Mouse (Mus musculus) lung, embryonic 16.5 days (tissue): ENCODE measurements around the gene Rbms3. TPM values are rescaled to one million over a fixed set of nuclear protein-coding genes. Genes with fewer than 3 reads are reported as not detected.
A peak's percentile ranks its signal among the peaks of the same experiment; 100 is the strongest.

ENCODE experiments used
- ATAC-seq: fragments of 200-750 bp; cut with Nextera tagmentation; 2 replicates; pipeline ENCODE4 v1.8.0; 2017; ENCODE audit warnings: low read depth, mild to moderate bottlenecking, moderate library complexity
- H3K27ac ChIP-seq: fragments of 300-500 bp; sonication (generic); 2 replicates; pipeline ENCODE4 v1.5.1; 2014; ENCODE audit warnings: mild to moderate bottlenecking, control low read depth, low read length
- H3K27me3 ChIP-seq: fragments of 300-500 bp; sonication (generic); 2 replicates; pipeline ENCODE4 v1.6.1; 2014; ENCODE audit warnings: low read depth, low read length, mixed read lengths; ENCODE audit not compliant: control insufficient read depth, insufficient read depth
- H3K36me3 ChIP-seq: fragments of 300-500 bp; sonication (generic); 2 replicates; pipeline ENCODE4 v1.6.1; 2014; ENCODE audit warnings: low read length; ENCODE audit not compliant: control insufficient read depth, insufficient read depth
- H3K4me1 ChIP-seq: fragments of 300-500 bp; sonication (generic); replicated peaks from 2 replicates; pipeline ENCODE4 v1.6.1; 2014; ENCODE audit warnings: low read length, mixed read lengths; ENCODE audit not compliant: control insufficient read depth, insufficient read depth
- H3K4me2 ChIP-seq: fragments of 300-500 bp; sonication (generic); 2 replicates; pipeline ENCODE4 v1.6.1; 2014; ENCODE audit warnings: low read depth, low read length, control low read depth
- H3K4me3 ChIP-seq: fragments of 300-500 bp; sonication (generic); 2 replicates; pipeline ENCODE4 v1.5.1; 2014; ENCODE audit warnings: mild to moderate bottlenecking, low read length, control low read depth
- H3K9ac ChIP-seq: fragments of 300-500 bp; sonication (generic); 2 replicates; pipeline ENCODE4 v1.6.1; 2014; ENCODE audit warnings: low read length, control low read depth
- H3K9me3 ChIP-seq: fragments of 300-500 bp; sonication (generic); 2 replicates; pipeline ENCODE4 v1.6.1; 2016; ENCODE audit warnings: low read length; ENCODE audit not compliant: control insufficient read depth
- WGBS: fragments of 180-500 bp; shearing (Covaris S2); extraction: QIAGEN DNeasy Blood & Tissue Kit; methylation state at CpG from one replicate; pipeline ENCODE4 v1.1.7; 2014; 5-methylcytosine and 5-hydroxymethylcytosine counted together
- polyA plus RNA-seq: library from polyadenylated mRNA; unstranded; fragments of >200 nt; fragmentation: Nextera tagmentation; extraction: Ambion mirVana; gene quantifications from 2 replicates; pipeline ENCODE4 v1.2.1, GENCODE M21; 2015

Gene Rbms3
- polyA plus RNA-seq, 1 experiment from 2014 or later, result 104 TPM

DNA sequence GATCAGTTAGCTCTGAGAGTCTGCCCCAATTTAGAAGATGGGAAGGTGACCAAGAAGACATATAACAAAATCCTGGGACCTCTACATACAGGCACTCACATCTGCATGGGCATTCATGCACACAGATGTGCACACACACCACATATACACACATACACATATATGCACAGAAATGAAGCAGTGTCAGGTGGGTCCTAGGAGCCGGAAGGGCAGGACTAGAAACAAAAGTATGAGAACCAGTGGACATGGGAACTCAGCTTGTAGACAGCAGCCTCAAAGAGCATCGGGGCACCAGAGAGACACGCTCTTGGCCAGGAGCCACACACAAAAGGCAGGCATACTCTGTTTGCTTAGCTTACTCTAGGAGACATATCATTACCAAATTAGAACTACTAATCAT is 310.4 kb downstream of the Rbms3 start:
- H3K4me3 ChIP-seq, result no peak overlapping the region
- no peak overlapping the region for H3K27ac ChIP-seq
- H3K4me1 ChIP-seq, result no peaks in the 10 kb centered on the region; the same call in 1 of the 2 replicates
- H3K9ac ChIP-seq, result no peak overlapping the region
- H3K36me3 ChIP-seq, result no peaks in the 10 kb centered on the region
- no peaks in the 10 kb centered on the region for H3K27me3 ChIP-seq
- ATAC-seq, result no peak
- H3K4me2 ChIP-seq, result no peak overlapping the region
- H3K9me3 ChIP-seq, result no peaks in the 10 kb centered on the region
- 62% methylated on average over 3 of the region's 3 CpGs for WGBS

DNA sequence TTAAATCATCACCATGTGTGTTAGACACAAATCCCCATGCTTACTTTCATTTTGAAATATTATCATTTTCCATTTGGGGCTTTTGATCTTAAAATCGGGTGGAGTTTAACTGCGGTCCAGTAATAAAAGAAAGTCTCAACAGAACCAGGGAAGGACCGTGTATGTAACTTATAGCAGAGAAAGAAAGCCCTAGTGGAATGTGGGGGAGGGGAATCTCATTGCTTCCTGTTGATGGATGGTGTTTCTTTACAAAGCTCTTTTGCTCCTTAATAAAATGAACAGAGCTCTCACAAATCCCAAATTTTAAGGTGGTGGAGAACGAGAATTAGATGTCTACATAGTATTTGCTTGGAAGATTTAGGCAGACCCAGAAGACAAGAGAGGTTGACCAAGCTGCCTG is 311.3 kb downstream of the Rbms3 start:
- H3K27me3 ChIP-seq, result no peaks in the 10 kb centered on the region
- no peaks in the 10 kb centered on the region; the same call in 1 of the 2 replicates for H3K4me1 ChIP-seq
- WGBS, result 43% methylated on average over 4 of the region's 4 CpGs
- no peak overlapping the region for H3K4me3 ChIP-seq
- H3K9ac ChIP-seq, result no peak overlapping the region
- no peaks in the 10 kb centered on the region for H3K9me3 ChIP-seq
- no peak overlapping the region for H3K4me2 ChIP-seq
- no peak overlapping the region for H3K27ac ChIP-seq
- ATAC-seq, result no peak
- H3K36me3 ChIP-seq, result no peaks in the 10 kb centered on the region

DNA sequence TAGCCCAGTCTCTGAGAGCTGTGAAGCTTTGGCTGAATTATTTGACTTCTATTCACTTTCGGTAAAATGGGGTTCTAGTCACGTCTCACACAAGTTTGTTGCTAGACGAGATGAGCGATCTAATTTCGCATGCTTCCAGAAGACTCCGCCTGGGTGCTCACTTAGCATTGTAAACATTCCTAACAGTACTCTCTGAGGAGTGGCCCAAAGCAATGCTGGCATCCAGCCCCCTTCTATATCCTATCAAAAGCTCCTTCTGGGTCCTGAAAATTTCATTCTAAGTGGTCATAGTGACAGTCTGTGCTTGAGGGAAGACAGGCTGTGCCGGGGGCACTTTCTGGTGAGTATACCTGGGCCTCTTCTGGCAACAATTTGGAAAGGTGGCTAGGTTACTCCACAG is 312.5 kb downstream of the Rbms3 start:
- 76% methylated on average over 7 of the region's 7 CpGs for WGBS
- Histone ChIP-seq H3K27ac (no peak overlapping the region), H3K9ac (no peak overlapping the region), H3K4me2 (no peak overlapping the region), H3K9me3 (no peaks in the 10 kb centered on the region), H3K4me3 (no peak overlapping the region), H3K4me1 (no peaks in the 10 kb centered on the region; the same call in 1 of the 2 replicates), H3K27me3 (no peaks in the 10 kb centered on the region), H3K36me3 (no peaks in the 10 kb centered on the region)
- no peak for ATAC-seq

DNA sequence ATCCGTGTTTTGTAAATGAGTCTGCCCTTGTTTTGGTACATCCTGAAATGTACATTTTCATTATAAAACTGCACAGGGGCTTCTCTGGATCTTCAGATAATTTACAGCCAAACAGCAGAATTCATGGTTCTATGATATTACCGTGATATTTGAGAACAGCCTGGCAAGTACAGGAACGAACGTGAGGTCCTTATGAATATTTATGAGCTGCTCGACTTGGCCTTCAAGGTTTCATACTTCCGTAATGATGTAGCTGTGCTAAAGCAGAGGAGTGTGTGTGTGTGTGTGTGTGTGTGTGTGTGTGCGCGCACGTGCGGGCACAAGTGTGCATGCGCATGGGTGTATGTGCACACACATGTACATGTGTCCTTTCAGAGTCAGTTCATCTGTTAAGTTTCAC is 316.1 kb downstream of the Rbms3 start:
- WGBS, result 85% methylated on average over 11 of the region's 11 CpGs
- Histone ChIP-seq H3K27ac (no peak overlapping the region), H3K9ac (no peak overlapping the region), H3K27me3 (no peaks in the 10 kb centered on the region), H3K9me3 (no peaks in the 10 kb centered on the region), H3K4me1 (no peaks in the 10 kb centered on the region; the same call in 1 of the 2 replicates), H3K4me2 (no peak overlapping the region), H3K4me3 (no peak overlapping the region), H3K36me3 (no peaks in the 10 kb centered on the region)
- no peak for ATAC-seq

DNA sequence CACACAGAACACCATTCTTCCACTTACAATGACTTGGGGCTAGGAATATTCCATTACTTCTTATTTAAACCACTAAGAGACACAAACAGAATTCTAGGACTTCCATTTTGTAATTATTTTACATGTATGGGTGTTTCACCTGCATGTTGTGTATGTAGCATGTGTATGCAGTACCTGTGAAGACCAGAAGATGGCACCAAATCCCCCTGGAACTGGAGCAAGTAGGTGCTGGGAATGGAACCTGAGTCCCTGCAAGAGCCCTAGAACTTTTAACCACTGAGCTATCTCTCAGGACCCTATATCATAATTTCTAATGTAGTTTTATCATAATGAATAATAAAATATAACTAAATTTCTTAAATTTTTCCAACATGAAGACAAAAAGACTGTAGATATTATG is 319.9 kb downstream of the Rbms3 start:
- no peak overlapping the region for H3K4me2 ChIP-seq
- no peak overlapping the region for H3K4me3 ChIP-seq
- no peaks in the 10 kb centered on the region; the same call in 1 of the 2 replicates for H3K4me1 ChIP-seq
- H3K9ac ChIP-seq, result no peak overlapping the region
- no peaks in the 10 kb centered on the region for H3K9me3 ChIP-seq
- no peak for ATAC-seq
- H3K27ac ChIP-seq, result no peak overlapping the region
- no peaks in the 10 kb centered on the region for H3K27me3 ChIP-seq
- no peaks in the 10 kb centered on the region for H3K36me3 ChIP-seq

DNA sequence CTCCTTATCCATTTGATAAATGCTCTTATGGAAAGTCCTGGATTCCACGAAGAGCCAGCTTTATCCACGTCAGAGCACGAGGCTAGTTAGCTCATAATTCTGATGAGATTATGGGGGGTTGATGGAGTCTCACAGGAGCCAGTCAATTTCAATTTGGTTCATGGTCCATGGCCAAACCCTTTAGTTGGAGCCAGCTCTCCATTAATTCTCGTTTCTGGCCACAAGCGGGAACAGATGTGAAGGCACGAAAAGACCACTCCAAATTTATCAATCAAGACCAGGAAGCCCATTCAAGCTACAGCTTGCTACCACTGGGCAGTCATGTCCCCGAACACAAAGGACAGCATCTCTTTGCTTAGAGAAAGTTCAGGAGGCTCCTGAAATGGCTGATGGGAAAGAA is 330.7 kb downstream of the Rbms3 start:
- Histone ChIP-seq H3K27ac (no peak overlapping the region), H3K9me3 (no peaks in the 10 kb centered on the region), H3K4me3 (no peak overlapping the region), H3K4me1 (no peaks in the 10 kb centered on the region), H3K36me3 (no peaks in the 10 kb centered on the region), H3K9ac (no peak overlapping the region), H3K4me2 (no peak overlapping the region), H3K27me3 (no peaks in the 10 kb centered on the region)
- no peak for ATAC-seq
- 71% methylated on average over 7 of the region's 7 CpGs for WGBS

DNA sequence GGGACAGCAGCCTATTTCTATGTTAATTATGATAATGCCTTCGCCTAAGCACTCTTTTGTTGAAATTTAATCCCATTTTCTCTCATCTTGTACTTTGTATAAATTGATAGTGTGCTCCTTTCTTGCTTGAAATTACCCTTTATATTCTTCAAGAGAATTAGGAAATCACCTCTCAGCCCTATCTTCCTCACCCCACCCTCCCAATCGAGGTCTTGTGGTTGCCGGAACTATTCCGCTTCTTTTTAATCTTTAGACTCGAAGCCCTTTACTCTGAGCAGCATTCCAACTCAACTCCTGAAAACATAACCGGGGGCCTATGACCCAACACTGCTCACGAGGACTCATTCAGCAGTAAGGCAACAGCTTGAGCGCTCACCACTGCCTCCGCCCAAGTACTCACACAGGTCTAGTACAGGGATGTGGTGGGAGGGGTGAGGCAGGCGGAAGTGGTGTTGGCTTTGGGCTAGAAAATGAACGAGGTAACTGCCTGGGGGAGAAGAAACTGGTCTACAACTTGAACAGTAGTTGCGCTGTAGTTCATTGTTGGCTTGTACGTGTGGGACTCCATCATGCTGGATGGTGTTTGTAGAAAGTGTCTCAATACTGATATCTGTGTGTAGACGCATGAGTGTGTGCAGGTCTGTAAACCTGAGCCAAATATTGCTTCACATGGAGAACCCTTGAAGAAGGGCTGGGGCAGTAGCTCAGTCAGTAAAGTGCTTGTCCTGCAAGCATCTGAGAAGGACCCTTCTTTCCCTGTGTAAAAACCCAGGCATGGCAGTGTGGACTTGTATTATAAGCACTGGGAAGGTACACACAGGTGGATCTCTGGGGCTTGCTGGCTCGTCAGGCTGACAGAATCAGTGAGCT is 331.8 kb downstream of the Rbms3 start:
- Histone ChIP-seq H3K36me3 (no peaks in the 10 kb centered on the region), H3K4me3 (no peak overlapping the region), H3K9me3 (no peaks in the 10 kb centered on the region), H3K4me2 (peak overlapping the region; percentile 25; the same call in 1 of the 2 replicates), H3K9ac (no peak overlapping the region), H3K4me1 (no peaks in the 10 kb centered on the region), H3K27me3 (no peaks in the 10 kb centered on the region), H3K27ac (peak overlapping the region; percentile 55)
- ATAC-seq, result peak; percentile 96
- 47% methylated on average over 15 of the region's 15 CpGs for WGBS

DNA sequence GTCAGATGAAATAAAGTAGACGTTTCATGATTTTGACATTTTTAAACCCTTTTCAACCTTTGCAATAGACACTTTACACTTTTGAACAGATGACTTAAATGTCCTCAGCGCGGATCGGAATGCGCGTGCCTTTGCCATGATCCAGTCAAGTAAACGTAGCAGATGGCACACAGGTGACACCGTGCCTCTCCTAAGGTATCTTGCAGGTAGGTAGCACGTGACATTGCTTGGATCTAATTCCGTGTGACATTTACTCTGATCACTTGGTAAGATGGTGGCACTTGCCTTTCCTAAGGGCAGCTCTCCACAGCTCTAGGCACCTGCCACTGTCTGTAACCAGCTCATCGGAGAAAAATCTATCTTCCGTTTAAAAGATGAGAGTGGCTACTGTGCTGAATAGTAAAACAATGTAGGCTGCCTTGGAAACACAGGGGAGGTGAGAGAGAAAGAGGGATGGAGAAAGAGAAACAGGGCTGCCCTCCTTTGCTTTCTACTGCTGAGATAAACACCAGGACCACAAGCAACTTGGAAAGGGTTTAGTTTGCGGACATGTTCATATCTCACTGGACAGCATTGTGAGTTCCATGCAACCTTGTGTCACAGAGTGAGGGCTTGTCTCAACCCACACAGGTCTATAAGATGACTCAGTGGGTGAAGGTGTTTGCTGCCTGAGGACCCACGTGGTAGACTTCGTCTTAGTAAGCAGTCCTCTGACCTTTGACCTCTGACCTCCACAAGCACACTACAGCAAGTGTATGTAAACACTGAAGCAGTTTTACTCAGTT is 338.5 kb downstream of the Rbms3 start:
- H3K9me3 ChIP-seq, result no peaks in the 10 kb centered on the region
- H3K27ac ChIP-seq, result no peak overlapping the region
- 75% methylated on average over 15 of the region's 15 CpGs for WGBS
- H3K9ac ChIP-seq, result no peak overlapping the region
- no peaks in the 10 kb centered on the region for H3K27me3 ChIP-seq
- no peak overlapping the region for H3K4me2 ChIP-seq
- H3K4me3 ChIP-seq, result no peak overlapping the region
- no peaks in the 10 kb centered on the region for H3K4me1 ChIP-seq
- no peak for ATAC-seq
- H3K36me3 ChIP-seq, result no peaks in the 10 kb centered on the region

DNA sequence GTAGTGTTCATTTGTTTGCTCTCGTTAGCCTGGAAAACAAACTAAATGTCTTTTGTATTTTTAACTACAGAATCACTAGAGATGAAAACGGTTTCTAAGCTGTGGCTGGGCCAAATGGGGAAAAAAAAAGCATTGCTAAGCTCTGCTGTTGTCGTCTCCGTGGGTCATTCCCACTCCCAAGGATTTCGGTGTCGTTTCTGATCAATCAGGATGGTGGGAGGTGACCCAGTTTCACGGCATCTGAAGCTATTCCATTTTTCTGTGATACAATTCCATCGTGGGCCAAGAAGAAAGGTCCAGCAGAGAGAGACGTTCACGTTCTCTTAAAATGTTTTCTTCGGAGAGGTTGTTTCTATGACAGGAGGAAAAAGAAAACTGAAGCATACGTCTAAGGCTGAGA is 354.9 kb downstream of the Rbms3 start:
- Histone ChIP-seq H3K9ac (no peak overlapping the region), H3K4me2 (no peak overlapping the region), H3K36me3 (no peaks in the 10 kb centered on the region), H3K4me1 (0 out of 2 replicates have a peak, but pooled peaks cover 3% of the 10 kb centered on the region), H3K27ac (no peak overlapping the region), H3K27me3 (no peaks in the 10 kb centered on the region), H3K9me3 (no peaks in the 10 kb centered on the region), H3K4me3 (no peak overlapping the region)
- no peak for ATAC-seq
- WGBS, result 82% methylated on average over 12 of the region's 12 CpGs
